18 mouse cellular contexts compared by ENCODE assay signal in the genomic region with DNA sequence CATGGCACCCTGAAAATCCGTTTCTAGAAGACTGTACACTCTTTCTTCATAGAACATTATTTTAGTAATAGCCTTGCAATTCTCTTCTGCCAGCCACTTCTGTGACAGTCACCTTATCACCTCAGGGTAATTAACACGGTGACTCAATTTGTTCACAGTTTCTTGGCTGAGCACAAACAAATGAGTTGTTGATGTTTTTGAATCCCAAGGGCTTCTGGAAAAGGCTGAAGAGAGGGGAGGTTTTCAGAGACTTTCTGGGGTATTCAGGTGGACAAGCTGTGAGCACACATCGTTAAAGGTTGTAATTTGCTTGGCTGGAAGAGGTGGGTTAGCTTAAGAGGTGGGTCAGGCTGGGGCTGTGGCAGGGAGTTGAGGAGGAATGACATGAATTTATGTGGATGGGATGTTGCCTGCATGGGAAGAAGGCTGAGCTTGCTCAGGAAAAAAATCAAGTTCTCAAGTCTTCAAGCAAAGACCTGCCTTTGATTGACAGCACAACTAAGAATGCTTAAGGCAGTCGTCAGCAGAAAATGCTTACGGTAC.
DNase-seq lines count a peak whose midpoint lies in the region; ATAC-seq lines count a peak whose summit lies in the region.
"Had no signal": no experiment of that assay in that cellular context is flagged by ENCODE, and none has a peak within 500 bp of the region (broad histone marks: within the 10 kb centered on the region; RNA-seq: fewer than 3 reads in every experiment).

No protein-coding gene starts in this region.

- H3K4me2 ChIP-seq in forebrain, embryonic 12.5 days = no peak overlapping the region
- H3K4me2 ChIP-seq in neural tube, embryonic 11.5 days (ENCODE audit: low read depth) = no peak overlapping the region
- no peak overlapping the region for H3K4me2 ChIP-seq in neural tube, embryonic 15.5 days
- no peak overlapping the region for H3K4me2 ChIP-seq in forebrain, embryonic 15.5 days (replicated peaks)
- H3K4me2 ChIP-seq: embryonic facial prominence, embryonic 12.5 days; heart, embryonic 13.5 days; hindbrain, embryonic 12.5 days had no signal

- WGBS in forebrain, embryonic 12.5 days = 38% methylated on average over 5 of the region's 5 CpGs
- WGBS in forebrain, embryonic 10.5 days = 60% methylated on average over 5 of the region's 5 CpGs
- 46% methylated on average over 5 of the region's 5 CpGs for WGBS in neural tube, embryonic 11.5 days
- WGBS in neural tube, embryonic 15.5 days = 38% methylated on average over 5 of the region's 5 CpGs
- WGBS in forebrain, embryonic 15.5 days = 25% methylated on average over 5 of the region's 5 CpGs
- 60% methylated on average over 5 of the region's 5 CpGs for WGBS in hindbrain, embryonic 10.5 days

- H3K9me3 ChIP-seq in forebrain, embryonic 12.5 days = no peaks in the 10 kb centered on the region
- H3K9me3 ChIP-seq in forebrain, embryonic 10.5 days = no peaks in the 10 kb centered on the region
- no peaks in the 10 kb centered on the region for H3K9me3 ChIP-seq in neural tube, embryonic 11.5 days (ENCODE audit: control insufficient read depth, low read length)
- no peaks in the 10 kb centered on the region for H3K9me3 ChIP-seq in neural tube, embryonic 15.5 days (replicated peaks)
- no peaks in the 10 kb centered on the region for H3K9me3 ChIP-seq in forebrain, embryonic 15.5 days
- H3K9me3 ChIP-seq in hindbrain, embryonic 10.5 days = no peaks in the 10 kb centered on the region
- H3K9me3 ChIP-seq: embryonic facial prominence, embryonic 12.5 days; heart, embryonic 13.5 days; hindbrain, embryonic 12.5 days had no signal

- no peak overlapping the region for H3K9ac ChIP-seq in forebrain, embryonic 12.5 days
- no peak overlapping the region for H3K9ac ChIP-seq in neural tube, embryonic 11.5 days (ENCODE audit: low read length)
- H3K9ac ChIP-seq in neural tube, embryonic 15.5 days (replicated peaks) = no peak overlapping the region
- H3K9ac ChIP-seq in forebrain, embryonic 15.5 days (replicated peaks) = no peak overlapping the region
- H3K9ac ChIP-seq: embryonic facial prominence, embryonic 12.5 days; heart, embryonic 13.5 days; hindbrain, embryonic 12.5 days had no signal

- no peak for DNase-seq in forebrain, embryonic 10.5 days (ENCODE audit: extremely low spot score, low spot score)
- no peak for DNase-seq in neural tube, embryonic 11.5 days (ENCODE audit: low spot score)
- no peak for DNase-seq in right cerebral cortex, postnatal 36 days (ENCODE audit: low spot score in 2 of 2)
- no peak for DNase-seq in hindbrain, embryonic 10.5 days (ENCODE audit: low spot score)
- DNase-seq: adrenal gland, postnatal 10 days; cerebellum, adult 11-12 months; cerebellum, adult 9-10 months; cerebellum, postnatal 25 days; gastrocnemius, postnatal 10 days; heart, postnatal 36 days had no signal

- no peak overlapping the region for H3K4me3 ChIP-seq in forebrain, embryonic 12.5 days (replicated peaks)
- H3K4me3 ChIP-seq in forebrain, embryonic 10.5 days = no peak overlapping the region
- H3K4me3 ChIP-seq in neural tube, embryonic 11.5 days (ENCODE audit: low read depth, low read length) = no peak overlapping the region
- no peak overlapping the region for H3K4me3 ChIP-seq in neural tube, embryonic 15.5 days (replicated peaks)
- H3K4me3 ChIP-seq in forebrain, embryonic 15.5 days = no peak overlapping the region
- H3K4me3 ChIP-seq in hindbrain, embryonic 10.5 days = no peak overlapping the region
- H3K4me3 ChIP-seq: embryonic facial prominence, embryonic 12.5 days; heart, embryonic 13.5 days; hindbrain, embryonic 12.5 days had no signal

- H3K27ac ChIP-seq in forebrain, embryonic 12.5 days = no peak overlapping the region
- H3K27ac ChIP-seq in forebrain, embryonic 10.5 days = no peak overlapping the region
- no peak overlapping the region for H3K27ac ChIP-seq in neural tube, embryonic 11.5 days (ENCODE audit: low read depth, low read length)
- H3K27ac ChIP-seq in neural tube, embryonic 15.5 days (replicated peaks) = no peak overlapping the region
- no peak overlapping the region for H3K27ac ChIP-seq in forebrain, embryonic 15.5 days (replicated peaks)
- no peak overlapping the region for H3K27ac ChIP-seq in hindbrain, embryonic 10.5 days
- H3K27ac ChIP-seq: embryonic facial prominence, embryonic 12.5 days; heart, embryonic 13.5 days; hindbrain, embryonic 12.5 days had no signal

- peak; percentile 30; the same call in 1 of the 2 replicates for ATAC-seq in forebrain, embryonic 12.5 days (ENCODE audit: low FRiP score)
- ATAC-seq in neural tube, embryonic 11.5 days (ENCODE audit: insufficient read depth, low FRiP score, low TSS enrichment) = peak; percentile 11; the same call in 1 of the 2 replicates
- no peak for ATAC-seq in neural tube, embryonic 15.5 days (ENCODE audit: low FRiP score)
- ATAC-seq in forebrain, embryonic 15.5 days (replicated peaks) = 0 out of 2 replicates have a peak, but pooled peaks have one; percentile 38
- ATAC-seq: hindbrain, embryonic 16.5 days; inflammation-experienced regulatory T-cells, adult 6 months had no signal

- peaks cover 5% of the 10 kb centered on the region; the same call in 1 of the 2 replicates for H3K4me1 ChIP-seq in forebrain, embryonic 12.5 days
- peaks cover 12% of the 10 kb centered on the region for H3K4me1 ChIP-seq in forebrain, embryonic 10.5 days
- H3K4me1 ChIP-seq in neural tube, embryonic 11.5 days (ENCODE audit: control insufficient read depth, insufficient read depth, low read length) = peaks cover 3% of the 10 kb centered on the region; the same call in 1 of the 2 replicates
- 0 out of 2 replicates have a peak, but pooled peaks cover 3% of the 10 kb centered on the region for H3K4me1 ChIP-seq in neural tube, embryonic 15.5 days
- peaks cover 9% of the 10 kb centered on the region for H3K4me1 ChIP-seq in forebrain, embryonic 15.5 days
- no peaks in the 10 kb centered on the region for H3K4me1 ChIP-seq in hindbrain, embryonic 10.5 days (replicated peaks)
- H3K4me1 ChIP-seq: embryonic facial prominence, embryonic 12.5 days had no signal

- no peaks in the 10 kb centered on the region for H3K27me3 ChIP-seq in forebrain, embryonic 12.5 days
- H3K27me3 ChIP-seq in forebrain, embryonic 10.5 days (ENCODE audit: poor library complexity, severe bottlenecking) = no peaks in the 10 kb centered on the region
- H3K27me3 ChIP-seq in neural tube, embryonic 11.5 days (ENCODE audit: control insufficient read depth, insufficient read depth, low read length) = no peaks in the 10 kb centered on the region
- H3K27me3 ChIP-seq in neural tube, embryonic 15.5 days (replicated peaks) = no peaks in the 10 kb centered on the region
- H3K27me3 ChIP-seq in forebrain, embryonic 15.5 days = no peaks in the 10 kb centered on the region
- H3K27me3 ChIP-seq in hindbrain, embryonic 10.5 days (ENCODE audit: insufficient read depth, poor library complexity, severe bottlenecking) = no peaks in the 10 kb centered on the region
- H3K27me3 ChIP-seq: embryonic facial prominence, embryonic 12.5 days; heart, embryonic 13.5 days; hindbrain, embryonic 12.5 days had no signal

- no peaks in the 10 kb centered on the region for H3K36me3 ChIP-seq in forebrain, embryonic 12.5 days (replicated peaks)
- no peaks in the 10 kb centered on the region for H3K36me3 ChIP-seq in forebrain, embryonic 10.5 days (replicated peaks)
- H3K36me3 ChIP-seq in neural tube, embryonic 11.5 days (ENCODE audit: control insufficient read depth, insufficient read depth, low read length) = no peaks in the 10 kb centered on the region
- H3K36me3 ChIP-seq in neural tube, embryonic 15.5 days = no peaks in the 10 kb centered on the region
- no peaks in the 10 kb centered on the region for H3K36me3 ChIP-seq in forebrain, embryonic 15.5 days
- H3K36me3 ChIP-seq in hindbrain, embryonic 10.5 days = no peaks in the 10 kb centered on the region
- H3K36me3 ChIP-seq: embryonic facial prominence, embryonic 12.5 days; hindbrain, embryonic 12.5 days had no signal
